Mouse (Mus musculus): Measurements from ENCODE around the gene Trmt5. TPM values are rescaled to one million over a fixed set of nuclear protein-coding genes. Genes with fewer than 3 reads are reported as not detected.

Gene Trmt5
- polyA plus RNA-seq, 1 experiment from 2014 or later = 21.0 TPM

DNA sequence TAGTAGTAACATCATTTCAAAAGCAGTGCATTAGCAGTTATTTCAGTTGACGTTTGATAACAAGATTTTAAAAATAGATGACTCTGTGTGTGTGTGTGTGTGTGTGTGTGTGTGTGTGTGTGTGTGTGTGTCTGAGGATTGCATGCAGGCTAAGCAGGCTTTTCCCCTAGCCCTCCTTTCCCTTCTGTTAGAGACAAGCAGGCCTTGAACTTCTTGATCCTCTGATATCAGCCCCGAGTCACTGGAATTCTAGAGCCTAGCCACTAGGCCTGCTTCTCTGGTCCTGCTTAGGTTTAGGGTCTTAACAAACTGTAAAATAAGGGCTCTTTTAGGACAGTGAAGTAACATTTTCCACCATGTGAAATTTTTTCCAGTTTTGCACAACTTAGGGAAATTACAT lies 38.7 kb upstream of the Trmt5 start:
- H3K4me3 ChIP-seq (ENCODE audit: low read depth, low read length) = no peak overlapping the region
- H3K36me3 ChIP-seq (ENCODE audit: insufficient read depth) = no peaks in the 10 kb centered on the region
- DNase-seq (no peak), ATAC-seq (ENCODE audit: insufficient read depth) (no peak)
- no peaks in the 10 kb centered on the region for H3K4me1 ChIP-seq (ENCODE audit: insufficient read depth)
- TF ChIP-seq CTCF (IDR thresholded peaks at IDR 0.05; ENCODE audit: low read depth) = no peak
- H3K27me3 ChIP-seq (ENCODE audit: insufficient read depth, low read length) = no peaks in the 10 kb centered on the region
- no peak overlapping the region for H3K4me2 ChIP-seq
- H3K9ac ChIP-seq = no peak overlapping the region
- 37% methylated on average over 2 of the region's 2 CpGs for WGBS
- H3K9me3 ChIP-seq (ENCODE audit: low read depth, low read length) = no peaks in the 10 kb centered on the region
- no peak overlapping the region for H3K27ac ChIP-seq (ENCODE audit: low read depth)

DNA sequence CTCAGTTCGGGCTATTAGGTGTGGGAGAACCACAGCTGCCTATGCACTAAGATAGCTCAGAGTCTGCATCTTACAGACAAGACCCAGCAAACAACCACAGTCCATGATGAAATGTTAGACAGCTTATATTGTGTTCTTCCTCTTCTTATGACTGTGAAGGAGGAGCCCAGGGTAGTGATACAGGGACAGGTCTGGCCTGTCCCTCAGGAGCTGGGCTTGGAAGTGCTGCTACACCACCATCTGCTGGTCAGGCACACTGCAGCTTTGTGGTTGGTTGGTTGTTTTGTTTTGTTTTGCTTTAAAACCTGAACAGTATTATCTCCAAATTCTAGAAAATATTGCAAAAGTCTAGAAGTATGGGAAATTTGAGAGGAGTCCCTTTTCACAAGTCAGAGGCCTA lies 38.2 kb upstream of the Trmt5 start:
- Histone ChIP-seq H3K27ac (ENCODE audit: low read depth) (no peak overlapping the region), H3K4me1 (ENCODE audit: insufficient read depth) (no peaks in the 10 kb centered on the region), H3K9me3 (ENCODE audit: low read depth, low read length) (no peaks in the 10 kb centered on the region), H3K4me2 (no peak overlapping the region), H3K36me3 (ENCODE audit: insufficient read depth) (no peaks in the 10 kb centered on the region), H3K27me3 (ENCODE audit: insufficient read depth, low read length) (no peaks in the 10 kb centered on the region), H3K9ac (no peak overlapping the region), H3K4me3 (ENCODE audit: low read depth, low read length) (no peak overlapping the region)
- 71% methylated on average over 1 of the region's 1 CpGs for WGBS
- TF ChIP-seq CTCF (IDR thresholded peaks at IDR 0.05; ENCODE audit: low read depth) = peak; percentile 51
- ATAC-seq (ENCODE audit: insufficient read depth) (no peak), DNase-seq (peak; percentile 42)

DNA sequence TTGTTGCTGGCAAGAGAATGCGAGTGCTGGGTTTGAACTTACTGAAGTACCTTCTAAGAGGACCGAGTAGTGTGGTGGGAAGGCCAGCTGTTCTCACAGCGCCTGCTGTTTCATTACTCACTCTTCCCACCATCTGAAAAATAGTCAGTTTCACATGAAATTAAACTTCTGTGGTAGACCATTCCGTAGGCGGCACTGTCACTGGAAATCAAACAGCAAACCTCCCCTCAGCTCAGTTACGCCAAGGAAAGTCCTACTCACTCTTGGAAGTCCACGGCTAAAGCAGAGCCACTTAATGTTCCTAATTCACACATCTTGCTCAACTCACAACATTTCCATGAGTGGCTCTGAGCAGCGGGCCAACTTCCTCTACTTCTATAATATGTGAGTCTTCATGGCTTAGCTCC lies 37.7 kb upstream of the Trmt5 start:
- WGBS = 79% methylated on average over 8 of the region's 8 CpGs
- no peak for ATAC-seq (ENCODE audit: insufficient read depth)
- no peak for TF ChIP-seq CTCF (IDR thresholded peaks at IDR 0.05; ENCODE audit: low read depth)

DNA sequence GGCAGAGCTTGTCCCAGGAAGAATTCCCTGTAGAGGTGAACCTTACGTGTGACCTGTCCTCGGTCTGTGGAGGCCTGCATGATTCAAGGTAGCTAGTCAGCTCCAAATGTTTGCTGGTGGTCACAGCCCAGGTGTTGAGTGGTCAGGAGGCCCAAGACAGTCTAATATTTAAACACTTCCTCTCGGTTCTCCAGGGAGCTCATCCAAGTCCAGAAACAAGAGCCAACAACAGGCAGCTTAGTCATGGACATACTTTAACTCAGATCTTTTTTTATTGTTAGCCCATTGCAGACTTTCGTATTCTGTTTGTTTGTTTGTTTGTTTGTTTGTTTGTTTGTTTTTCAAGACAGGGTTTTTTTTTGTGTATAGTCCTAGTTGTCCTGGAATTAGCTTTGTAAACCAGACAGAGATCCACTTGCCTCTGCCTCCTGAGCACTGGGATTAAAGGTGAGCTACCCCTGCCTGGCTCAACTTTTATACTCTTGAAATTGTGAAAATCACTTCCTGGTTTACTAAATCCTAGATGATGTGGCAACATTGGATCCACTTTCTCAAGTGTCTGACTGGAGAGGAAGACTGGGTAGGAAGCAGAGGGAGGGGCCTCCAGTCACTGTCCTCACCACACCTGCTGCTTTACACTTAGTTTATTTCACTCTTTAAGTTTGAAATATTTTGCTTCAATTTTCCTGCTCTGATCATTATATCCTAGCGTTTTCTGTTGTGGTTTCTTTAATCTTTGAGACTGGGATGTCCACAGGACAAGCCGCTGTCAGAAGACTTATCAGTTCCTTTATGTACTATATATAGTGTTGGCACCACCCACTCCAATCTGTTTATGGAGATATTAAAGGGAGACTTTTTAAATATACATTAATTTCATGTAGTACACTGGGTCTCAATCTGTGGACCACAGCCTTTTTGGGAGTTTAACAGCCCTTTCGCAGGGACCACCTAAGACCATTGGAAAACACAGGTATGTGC lies 31.5 kb upstream of the Trmt5 start:
- no peak overlapping the region for H3K4me2 ChIP-seq
- TF ChIP-seq CTCF (IDR thresholded peaks at IDR 0.05; ENCODE audit: low read depth) = no peak
- no peak overlapping the region for H3K4me3 ChIP-seq (ENCODE audit: low read depth, low read length)
- DNase-seq (no peak), ATAC-seq (ENCODE audit: insufficient read depth) (no peak)
- H3K9me3 ChIP-seq (ENCODE audit: low read depth, low read length) = no peaks in the 10 kb centered on the region
- H3K27ac ChIP-seq (ENCODE audit: low read depth) = no peak overlapping the region
- no peaks in the 10 kb centered on the region for H3K27me3 ChIP-seq (ENCODE audit: insufficient read depth, low read length)
- H3K36me3 ChIP-seq (ENCODE audit: insufficient read depth) = no peaks in the 10 kb centered on the region
- 82% methylated on average over 7 of the region's 7 CpGs for WGBS
- no peaks in the 10 kb centered on the region for H3K4me1 ChIP-seq (ENCODE audit: insufficient read depth)
- H3K9ac ChIP-seq = no peak overlapping the region

More for the DNA sequence above, 37.7 kb upstream of the Trmt5 start:
- H3K9ac ChIP-seq = no peak overlapping the region
- no peak for DNase-seq
- H3K9me3 ChIP-seq (ENCODE audit: low read depth, low read length) = no peaks in the 10 kb centered on the region
- H3K27ac ChIP-seq (ENCODE audit: low read depth) = no peak overlapping the region
- no peak overlapping the region for H3K4me3 ChIP-seq (ENCODE audit: low read depth, low read length)
- no peaks in the 10 kb centered on the region for H3K36me3 ChIP-seq (ENCODE audit: insufficient read depth)
- no peak overlapping the region for H3K4me2 ChIP-seq
- H3K4me1 ChIP-seq (ENCODE audit: insufficient read depth) = no peaks in the 10 kb centered on the region
- no peaks in the 10 kb centered on the region for H3K27me3 ChIP-seq (ENCODE audit: insufficient read depth, low read length)

- H3K4me2 ChIP-seq = no peak overlapping the region
- H3K27ac ChIP-seq (ENCODE audit: low read depth) = no peak overlapping the region
- no peak overlapping the region for H3K4me3 ChIP-seq (ENCODE audit: low read depth, low read length)
- WGBS = 65% methylated on average over 2 of the region's 2 CpGs
- DNase-seq (no peak), ATAC-seq (ENCODE audit: insufficient read depth) (no peak)
- no peaks in the 10 kb centered on the region for H3K36me3 ChIP-seq (ENCODE audit: insufficient read depth)
- no peaks in the 10 kb centered on the region for H3K9me3 ChIP-seq (ENCODE audit: low read depth, low read length)
- no peaks in the 10 kb centered on the region for H3K4me1 ChIP-seq (ENCODE audit: insufficient read depth)
- TF ChIP-seq CTCF (IDR thresholded peaks at IDR 0.05; ENCODE audit: low read depth) = no peak
- no peak overlapping the region for H3K9ac ChIP-seq
- H3K27me3 ChIP-seq (ENCODE audit: insufficient read depth, low read length) = no peaks in the 10 kb centered on the region
Measured at GRCm38 (mm10) chr12:73308711-73309110, 22.2 kb upstream of the Trmt5 start.

GRCm38 (mm10) chr12:73307750-73308149 lies 21.2 kb upstream of the Trmt5 start:
- H3K4me1 ChIP-seq (ENCODE audit: insufficient read depth) = no peaks in the 10 kb centered on the region
- TF ChIP-seq CTCF (IDR thresholded peaks at IDR 0.05; ENCODE audit: low read depth) = no peak
- H3K27me3 ChIP-seq (ENCODE audit: insufficient read depth, low read length) = no peaks in the 10 kb centered on the region
- H3K4me3 ChIP-seq (ENCODE audit: low read depth, low read length) = no peak overlapping the region
- H3K9me3 ChIP-seq (ENCODE audit: low read depth, low read length) = no peaks in the 10 kb centered on the region
- no peaks in the 10 kb centered on the region for H3K36me3 ChIP-seq (ENCODE audit: insufficient read depth)
- DNase-seq (no peak), ATAC-seq (ENCODE audit: insufficient read depth) (no peak)
- H3K4me2 ChIP-seq = no peak overlapping the region
- H3K27ac ChIP-seq (ENCODE audit: low read depth) = no peak overlapping the region
- H3K9ac ChIP-seq = no peak overlapping the region
- 82% methylated on average over 4 of the region's 4 CpGs for WGBS

GRCm38 (mm10) chr12:73304636-73305035 lies 18.1 kb upstream of the Trmt5 start:
- WGBS = 59% methylated on average over 4 of the region's 4 CpGs
- Histone ChIP-seq H3K4me1 (ENCODE audit: insufficient read depth) (no peaks in the 10 kb centered on the region), H3K27me3 (ENCODE audit: insufficient read depth, low read length) (no peaks in the 10 kb centered on the region), H3K9ac (no peak overlapping the region), H3K4me2 (no peak overlapping the region), H3K4me3 (ENCODE audit: low read depth, low read length) (no peak overlapping the region), H3K9me3 (ENCODE audit: low read depth, low read length) (no peaks in the 10 kb centered on the region), H3K36me3 (ENCODE audit: insufficient read depth) (no peaks in the 10 kb centered on the region), H3K27ac (ENCODE audit: low read depth) (no peak overlapping the region)
- ATAC-seq (ENCODE audit: insufficient read depth) = no peak
- TF ChIP-seq CTCF (IDR thresholded peaks at IDR 0.05; ENCODE audit: low read depth) = no peak
- DNase-seq = peak; percentile 26
